Mouse (Mus musculus): ENCODE data around the gene Cyld. TPM values are rescaled to one million over a fixed set of nuclear protein-coding genes. Genes with fewer than 3 reads are reported as not detected.

The Cyld gene
- polyA plus RNA-seq, 1 experiment from 2014 or later = 13.6 TPM

DNA sequence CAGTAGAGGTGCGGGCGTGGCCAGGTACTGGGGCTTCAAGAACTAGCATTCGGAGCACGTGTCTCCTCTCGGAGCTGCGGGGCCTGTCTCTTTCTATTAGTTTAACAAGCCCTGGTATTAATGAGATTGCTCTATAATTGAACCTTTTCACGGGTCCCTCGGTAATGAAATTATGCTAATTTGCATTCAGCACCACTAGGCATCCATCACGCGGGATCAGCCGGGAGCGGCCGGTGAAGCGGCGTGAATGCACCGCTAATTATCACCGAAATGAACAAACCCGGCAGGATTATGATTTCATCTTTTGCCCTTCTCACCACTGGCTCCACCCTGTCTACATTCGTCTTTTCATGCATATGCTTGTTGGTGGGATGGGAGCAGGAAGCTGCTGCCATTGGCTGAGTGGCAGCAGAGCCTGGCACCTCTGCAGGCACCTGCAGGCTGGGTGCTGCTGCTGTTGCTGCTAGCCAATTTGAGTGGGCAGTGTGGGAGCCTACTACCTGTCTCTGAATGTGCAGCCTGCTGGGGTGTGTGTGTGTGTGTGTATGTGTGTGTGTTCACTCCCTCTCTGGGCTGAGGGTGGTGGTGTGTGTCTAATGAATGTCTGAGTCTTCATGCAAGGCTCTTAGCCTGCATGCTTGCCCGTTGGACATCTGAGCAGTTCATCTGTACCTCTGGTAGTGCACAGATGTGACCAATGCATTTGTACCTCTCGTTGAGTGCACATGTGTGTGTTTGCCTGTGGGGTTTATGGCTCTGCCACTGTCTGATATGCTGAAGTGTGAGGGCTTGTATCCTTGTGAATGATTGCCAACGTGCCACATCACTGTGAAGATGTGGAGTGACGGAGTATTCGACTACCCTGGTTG lies 97.2 kb downstream of the Cyld start:
- 46% methylated on average over 24 of the region's 24 CpGs for WGBS
- Histone ChIP-seq H3K9ac (ENCODE audit: low read depth, low read length) (no peak overlapping the region), H3K4me3 (ENCODE audit: low read length) (no peak overlapping the region; the same call in 1 of the 2 replicates), H3K36me3 (ENCODE audit: control insufficient read depth, insufficient read depth, low read length) (no peaks in the 10 kb centered on the region), H3K27me3 (replicated peaks; ENCODE audit: control insufficient read depth, insufficient read depth, low read length) (no peaks in the 10 kb centered on the region), H3K9me3 (ENCODE audit: control insufficient read depth, low read length) (no peaks in the 10 kb centered on the region), H3K4me2 (ENCODE audit: low read length) (peak overlapping the region; percentile 20), H3K27ac (ENCODE audit: low read depth, low read length) (no peak overlapping the region; the same call in 1 of the 2 replicates), H3K4me1 (ENCODE audit: control insufficient read depth, insufficient read depth, low read depth, low read length) (peaks cover 9% of the 10 kb centered on the region)
- ATAC-seq = peak; percentile 82

DNA sequence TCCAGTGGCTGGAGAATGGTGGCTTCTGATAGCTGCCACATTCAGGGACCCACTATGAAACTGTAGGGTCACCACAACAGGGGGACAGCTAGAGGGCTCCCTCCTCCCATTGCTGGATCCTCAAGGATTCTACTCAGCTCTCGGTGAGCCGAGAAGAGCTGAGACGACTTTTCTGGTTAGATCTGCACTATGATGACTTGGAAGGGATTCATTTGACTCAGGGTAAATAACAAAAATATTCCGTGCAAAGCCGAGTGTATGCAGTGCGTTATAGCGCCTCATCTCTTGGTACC lies 97.7 kb downstream of the Cyld start:
- no peak overlapping the region for H3K4me2 ChIP-seq (ENCODE audit: low read length)
- H3K36me3 ChIP-seq (ENCODE audit: control insufficient read depth, insufficient read depth, low read length) = no peaks in the 10 kb centered on the region
- H3K4me3 ChIP-seq (ENCODE audit: low read length) = no peak overlapping the region
- no peak overlapping the region for H3K9ac ChIP-seq (ENCODE audit: low read depth, low read length)
- peaks cover 9% of the 10 kb centered on the region for H3K4me1 ChIP-seq (ENCODE audit: control insufficient read depth, insufficient read depth, low read depth, low read length)
- no peak overlapping the region for H3K27ac ChIP-seq (ENCODE audit: low read depth, low read length)
- no peaks in the 10 kb centered on the region for H3K27me3 ChIP-seq (replicated peaks; ENCODE audit: control insufficient read depth, insufficient read depth, low read length)
- 67% methylated on average over 7 of the region's 7 CpGs for WGBS
- peak; percentile 56 for ATAC-seq
- H3K9me3 ChIP-seq (ENCODE audit: control insufficient read depth, low read length) = no peaks in the 10 kb centered on the region

DNA sequence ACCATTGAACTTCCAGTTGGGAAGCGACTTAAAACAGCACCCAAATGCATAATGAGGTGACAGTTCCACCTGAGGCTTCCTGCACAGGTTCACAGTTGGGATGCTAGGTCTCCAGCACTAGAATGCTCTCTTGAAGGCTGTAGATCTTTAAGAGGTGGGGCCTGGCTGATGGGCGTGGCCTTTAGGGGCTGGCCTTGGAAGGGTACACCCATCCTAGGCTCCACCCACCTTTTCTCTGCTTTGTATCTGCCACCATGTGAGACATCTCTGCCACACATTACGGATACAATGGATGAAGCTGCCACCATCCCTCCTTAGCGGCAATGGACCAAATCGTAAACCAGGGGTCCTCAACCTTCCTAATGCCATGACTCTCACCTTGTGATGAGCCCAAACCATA lies 99.1 kb downstream of the Cyld start:
- Histone ChIP-seq H3K36me3 (ENCODE audit: control insufficient read depth, insufficient read depth, low read length) (no peaks in the 10 kb centered on the region), H3K27me3 (replicated peaks; ENCODE audit: control insufficient read depth, insufficient read depth, low read length) (no peaks in the 10 kb centered on the region), H3K4me3 (ENCODE audit: low read length) (no peak overlapping the region), H3K27ac (ENCODE audit: low read depth, low read length) (no peak overlapping the region), H3K4me2 (ENCODE audit: low read length) (no peak overlapping the region), H3K9ac (ENCODE audit: low read depth, low read length) (no peak overlapping the region), H3K4me1 (ENCODE audit: control insufficient read depth, insufficient read depth, low read depth, low read length) (peaks cover 9% of the 10 kb centered on the region), H3K9me3 (ENCODE audit: control insufficient read depth, low read length) (no peaks in the 10 kb centered on the region)
- WGBS = 93% methylated on average over 5 of the region's 5 CpGs
- ATAC-seq = no peak

DNA sequence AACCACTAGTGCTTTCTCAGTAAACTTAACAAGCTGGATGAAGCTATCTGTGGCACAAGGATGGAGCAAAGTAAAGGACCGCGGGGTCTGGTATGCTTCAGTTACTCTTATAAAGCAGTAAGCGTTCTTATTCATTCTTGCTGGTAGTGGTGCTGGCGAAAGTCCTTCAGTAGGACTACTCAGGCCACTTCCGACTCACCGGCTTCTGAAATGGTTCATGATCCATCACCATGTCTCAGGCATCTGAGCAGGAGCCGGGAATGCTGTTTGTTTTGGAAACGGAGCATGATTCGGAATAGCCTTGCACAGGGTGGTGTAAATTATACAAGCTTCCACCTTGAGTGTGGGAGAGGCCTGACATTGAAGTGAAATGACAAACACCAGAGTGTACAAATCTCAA lies 99.8 kb downstream of the Cyld start:
- WGBS = 89% methylated on average over 9 of the region's 9 CpGs
- H3K36me3 ChIP-seq (ENCODE audit: control insufficient read depth, insufficient read depth, low read length) = no peaks in the 10 kb centered on the region
- no peaks in the 10 kb centered on the region for H3K9me3 ChIP-seq (ENCODE audit: control insufficient read depth, low read length)
- no peak for ATAC-seq
- no peaks in the 10 kb centered on the region for H3K27me3 ChIP-seq (replicated peaks; ENCODE audit: control insufficient read depth, insufficient read depth, low read length)
- H3K4me1 ChIP-seq (ENCODE audit: control insufficient read depth, insufficient read depth, low read depth, low read length) = peaks cover 9% of the 10 kb centered on the region
- H3K9ac ChIP-seq (ENCODE audit: low read depth, low read length) = no peak overlapping the region
- H3K4me3 ChIP-seq (ENCODE audit: low read length) = no peak overlapping the region
- H3K27ac ChIP-seq (ENCODE audit: low read depth, low read length) = no peak overlapping the region
- no peak overlapping the region for H3K4me2 ChIP-seq (ENCODE audit: low read length)

Other genes starting within 250 kb of the Cyld start
- gene Nkd1, start 175.7 kb upstream of the Cyld start, polyA plus RNA-seq (2015; fragmentation: Nextera tagmentation; extraction: Ambion mirVana) = 45.8 and 63.0 TPM in 2 replicates
- 1.1 TPM in 2 replicates for gene Snx20, start 60.9 kb upstream of the Cyld start, polyA plus RNA-seq (2015; fragmentation: Nextera tagmentation; extraction: Ambion mirVana)
- 0.17 and 0.20 TPM in 2 replicates for gene Nod2, start 49.7 kb upstream of the Cyld start, polyA plus RNA-seq (2015; fragmentation: Nextera tagmentation; extraction: Ambion mirVana)